Mouse (Mus musculus) cortical plate, adult 2 months (tissue): Measurements from ENCODE around the gene Itpk1.

Experiments used
- CTCF ChIP-seq: fragments of 200-500 bp; IDR thresholded peaks from 2 replicates; pipeline ENCODE4 v1.5.1; 2011; ENCODE audit warnings: mild to moderate bottlenecking, control low read depth, low read length; ENCODE audit not compliant: insufficient read depth; ENCODE audit errors: extremely low read depth
- POLR2A ChIP-seq: fragments of 200-500 bp; IDR thresholded peaks from 2 replicates; pipeline ENCODE4 v1.6.1; 2011; ENCODE audit warnings: mild to moderate bottlenecking, low read length, control low read depth; ENCODE audit not compliant: insufficient read depth; ENCODE audit errors: extremely low read depth

DNA sequence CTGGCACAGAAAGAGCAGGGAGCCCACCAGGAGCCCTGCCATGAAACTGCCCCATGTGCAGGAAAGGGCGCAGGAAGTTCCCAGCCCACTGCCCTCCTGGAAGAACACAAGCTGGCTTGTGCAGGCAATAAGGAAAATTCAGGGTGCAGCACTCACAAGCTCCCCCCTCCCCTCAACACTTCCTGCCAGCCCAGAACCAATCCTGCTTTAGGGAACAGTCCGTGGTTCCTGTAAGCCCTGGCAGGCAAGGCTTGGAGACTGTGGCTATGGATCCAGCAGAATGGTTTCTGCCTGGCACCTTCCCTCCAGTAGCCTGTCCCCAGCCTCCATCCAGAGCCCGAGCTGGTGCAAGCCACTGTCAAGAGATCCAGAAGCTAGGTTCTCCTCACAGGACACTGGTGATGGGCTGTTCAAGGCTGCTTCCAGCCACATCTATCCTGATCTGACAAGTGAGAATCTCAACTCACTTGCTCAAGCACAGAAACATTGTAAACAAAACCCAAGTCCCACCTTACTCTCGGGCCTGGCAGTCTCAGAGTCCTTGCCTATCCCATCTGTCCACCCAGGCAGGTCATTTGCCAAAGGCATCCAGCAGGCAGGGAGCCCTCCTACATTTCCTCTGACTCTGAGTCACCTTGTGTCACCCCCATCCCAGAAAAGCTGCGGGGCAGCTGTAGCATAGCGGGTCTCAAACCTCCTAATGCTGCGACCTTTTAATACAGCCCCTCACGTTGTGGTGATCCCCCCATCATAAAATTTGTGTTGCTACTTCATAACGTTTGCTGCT lies 102.3 kb downstream of the Itpk1 start:
- TF ChIP-seq CTCF (no peak), POLR2A (no peak)
